Mouse (Mus musculus) fibroblast of lung, adult 2 months (primary cell): ENCODE results near the gene Nptxr.

ENCODE experiments used
- DNase-seq: peaks from one replicate; pipeline ENCODE4 v3.0.0-alpha.2; 2011; ENCODE audit warnings: low read depth

Nptxr gene

DNA sequence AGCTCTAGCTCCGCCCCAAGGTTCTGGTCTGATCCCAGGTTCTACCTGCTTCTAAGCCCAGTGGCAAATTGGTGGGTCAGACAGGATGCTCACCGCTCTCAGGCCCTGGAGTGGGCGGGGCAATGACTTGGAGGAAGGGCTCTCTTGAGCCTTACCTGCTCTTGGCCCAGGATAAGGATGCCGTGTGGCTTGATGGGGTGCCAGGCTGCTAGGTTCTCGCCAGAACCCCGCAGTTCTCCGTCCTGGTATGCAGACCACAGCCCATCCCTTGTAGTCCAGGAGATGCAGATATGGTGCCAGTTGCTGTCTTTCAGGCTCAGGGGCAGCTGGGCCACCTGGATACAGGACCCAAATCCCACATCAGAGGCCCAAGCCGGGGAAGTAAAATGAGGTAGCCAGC lies 14.5 kb downstream of the Nptxr start:
- DNase-seq: no peak

- no peak for DNase-seq
Measured at GRCm38 (mm10) chr15:79787815-79788214, 16.8 kb downstream of the Nptxr start.

- DNase-seq: no peak
Measured at GRCm38 (mm10) chr15:79785056-79785455, 19.5 kb downstream of the Nptxr start.

GRCm38 (mm10) chr15:79777749-79778148 lies 26.8 kb downstream of the Nptxr start, which contains the start of gene Dnal4:
TSS of gene Dnal4 (minus strand) at chr15:79777849.
- DNase-seq: no peak

DNA sequence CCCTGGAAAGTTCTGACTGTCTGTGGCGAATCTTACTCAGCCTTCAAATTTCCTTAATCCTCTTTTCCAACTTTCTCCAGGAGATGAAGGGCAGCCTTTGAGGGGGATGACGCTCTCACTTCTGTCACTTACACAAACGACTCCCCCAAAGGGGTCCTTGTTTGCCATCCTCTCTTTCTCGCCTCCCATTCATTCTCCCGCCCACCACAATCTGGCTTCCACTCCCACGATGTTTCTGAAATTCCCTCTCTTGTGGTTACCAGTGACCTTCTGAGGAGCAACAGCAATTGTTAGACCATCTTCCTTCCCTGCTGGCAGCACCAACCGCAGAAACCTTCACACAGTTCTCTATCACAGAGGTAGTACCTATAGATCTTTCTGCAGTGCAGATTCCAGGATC lies 28.9 kb downstream of the Nptxr start:
- no peak for DNase-seq

- DNase-seq: peak; percentile 96
Measured at GRCm38 (mm10) chr15:79774117-79775027, 30.2 kb downstream of the Nptxr start.

DNA sequence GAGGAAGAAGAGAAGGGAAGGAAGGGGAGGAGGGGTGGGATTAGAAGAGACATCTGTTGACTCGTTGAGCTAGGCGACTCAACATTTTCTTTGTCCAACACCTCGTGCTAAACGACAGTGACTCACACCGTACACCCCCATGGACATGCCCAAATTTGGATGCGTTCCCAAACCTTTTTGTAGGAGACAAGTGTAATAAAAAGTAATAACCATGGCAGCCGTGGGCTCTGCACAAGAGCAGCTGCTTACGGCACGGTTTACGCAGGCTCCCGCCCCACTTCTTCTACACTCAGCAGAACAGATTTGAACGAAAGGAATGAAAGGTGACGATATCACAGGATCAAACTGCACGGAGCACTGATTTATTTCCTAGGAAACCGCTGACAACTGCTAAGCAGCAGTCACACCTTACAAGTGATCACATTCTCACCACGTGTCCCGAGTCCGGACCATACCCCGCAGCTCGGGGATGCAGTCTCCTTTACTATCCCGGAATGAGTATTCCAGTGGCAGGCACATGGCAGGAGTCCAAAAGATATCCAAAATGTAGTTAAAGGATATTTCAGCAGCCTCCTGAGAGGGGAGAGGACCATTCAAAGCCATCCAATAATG lies 33.8 kb downstream of the Nptxr start:
- no peak for DNase-seq

GRCm38 (mm10) chr15:79768302-79768701 lies 36.3 kb downstream of the Nptxr start:
- DNase-seq: no peak

- DNase-seq: no peak
Measured at GRCm38 (mm10) chr15:79767327-79767961, 37.1 kb downstream of the Nptxr start.

GRCm38 (mm10) chr15:79766586-79767071 lies 37.9 kb downstream of the Nptxr start:
- DNase-seq: no peak

DNA sequence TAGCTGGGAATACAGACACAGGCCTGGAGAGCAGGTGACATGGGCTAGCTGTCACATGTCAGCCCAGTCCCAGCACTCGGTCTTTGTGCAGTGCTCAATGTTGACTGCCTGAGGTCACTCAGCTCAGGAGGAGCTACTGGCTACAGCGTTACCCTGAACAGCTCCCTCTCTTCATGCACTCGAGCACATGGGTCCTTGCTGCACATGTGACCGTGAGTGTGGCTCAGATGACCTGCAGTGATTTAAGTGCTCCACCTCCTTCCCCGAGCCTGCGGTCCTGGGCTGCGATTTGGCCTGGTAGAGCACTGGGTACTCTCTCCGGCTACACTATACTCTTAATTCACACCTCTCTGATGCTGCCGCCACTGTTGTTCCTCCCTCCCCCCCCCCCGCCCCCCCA lies 38.4 kb downstream of the Nptxr start:
- DNase-seq: no peak

- DNase-seq: no peak
Measured at GRCm38 (mm10) chr15:79765361-79765760, 39.2 kb downstream of the Nptxr start.

- no peak for DNase-seq
Measured at GRCm38 (mm10) chr15:79764539-79765267, 39.9 kb downstream of the Nptxr start.

DNA sequence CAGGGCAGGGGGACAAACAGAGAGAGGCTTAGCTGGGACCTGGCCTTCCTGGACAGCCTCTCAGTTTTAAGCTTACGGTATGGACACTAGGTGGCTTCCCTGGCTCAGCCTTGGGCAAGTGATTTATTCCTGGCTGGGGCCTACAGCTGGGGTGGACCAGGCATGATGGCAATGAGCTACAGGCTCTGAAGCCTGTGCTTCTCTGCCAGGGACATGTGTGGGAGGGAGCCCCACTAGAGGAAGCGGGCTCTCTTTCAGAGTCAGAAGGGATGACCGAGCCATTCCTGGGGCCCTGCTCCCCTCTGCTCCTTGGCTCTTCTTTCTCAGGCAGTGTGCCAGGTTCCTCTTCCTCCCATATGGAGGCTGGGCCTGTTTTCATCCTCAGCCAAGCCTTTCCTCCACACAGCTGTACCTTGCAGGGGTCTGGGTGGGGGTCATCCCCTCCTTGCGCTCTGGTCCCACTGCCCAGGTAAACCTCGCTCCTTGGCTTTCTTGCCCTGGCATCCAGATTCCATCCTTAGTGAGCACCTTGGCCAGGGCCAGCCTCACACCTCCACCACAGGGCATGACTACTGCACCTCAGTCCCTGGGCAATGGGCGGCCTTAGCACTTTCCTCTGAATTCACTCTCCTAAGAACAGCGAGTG lies 40.8 kb downstream of the Nptxr start:
- no peak for DNase-seq

GRCm38 (mm10) chr15:79763001-79763400 lies 41.6 kb downstream of the Nptxr start:
- DNase-seq: no peak

DNA sequence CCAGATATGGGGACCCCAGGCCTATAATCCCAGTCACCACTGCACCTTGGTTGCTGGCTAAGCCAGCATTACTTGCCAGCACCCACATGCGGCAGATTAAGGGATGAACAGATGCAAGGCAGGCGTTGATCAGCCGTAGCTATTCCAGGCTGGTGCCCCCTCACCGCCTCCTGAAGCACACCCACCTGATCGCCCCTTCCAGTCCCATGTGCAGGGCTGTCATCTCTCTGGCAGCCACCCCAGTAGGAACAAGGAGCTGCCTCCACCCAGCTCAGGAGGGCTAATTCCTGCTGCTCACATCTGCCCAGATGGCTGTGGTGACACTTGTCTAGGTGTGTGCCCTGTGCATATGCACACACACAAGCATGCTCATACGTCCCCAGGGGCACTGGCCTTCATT lies 43.6 kb downstream of the Nptxr start:
- DNase-seq: no peak

DNA sequence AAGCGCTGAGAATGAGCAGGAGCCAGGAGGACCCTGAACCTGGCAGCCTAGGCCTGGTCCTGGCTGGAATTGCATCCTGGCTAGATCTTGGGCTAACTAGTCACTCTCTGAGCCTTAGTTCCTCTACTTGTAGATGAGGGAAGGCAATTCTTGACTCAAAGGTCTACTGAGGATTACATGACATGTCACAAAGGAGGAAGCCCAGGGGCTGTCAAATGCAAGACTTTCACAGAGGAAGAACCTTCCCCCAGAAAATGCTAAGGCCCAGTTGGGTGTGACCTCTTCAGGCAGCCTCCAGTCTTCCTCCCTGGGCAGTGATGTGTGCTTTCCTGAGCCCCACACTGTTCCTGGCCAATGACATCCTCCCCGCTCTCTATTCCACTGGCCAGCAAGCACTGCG lies 47.4 kb downstream of the Nptxr start:
- no peak for DNase-seq

- DNase-seq: no peak
Measured at GRCm38 (mm10) chr15:79755977-79756625, 48.5 kb downstream of the Nptxr start.

GRCm38 (mm10) chr15:79755176-79755575 lies 49.4 kb downstream of the Nptxr start:
- DNase-seq: no peak

DNA sequence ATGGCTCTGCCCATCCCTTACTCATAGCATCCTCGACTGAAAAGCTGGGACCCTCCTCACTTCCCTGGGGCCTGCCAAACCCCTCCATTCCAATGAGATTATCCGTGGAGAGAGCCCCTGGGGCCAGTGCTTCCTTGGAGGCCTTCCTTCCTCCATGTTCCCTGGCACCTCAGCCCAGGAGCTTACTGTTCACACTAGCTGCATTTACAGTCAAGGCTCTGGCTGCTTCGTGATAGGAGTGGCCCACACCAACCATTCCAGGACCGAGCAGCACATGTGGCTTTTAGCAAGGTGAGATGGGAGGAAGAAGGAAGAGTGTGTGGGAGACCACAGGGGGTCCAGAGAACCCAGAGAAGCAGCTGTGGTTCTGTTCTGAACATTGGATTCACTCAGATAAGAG lies 50.7 kb downstream of the Nptxr start:
- no peak for DNase-seq

GRCm38 (mm10) chr15:79753420-79753752 lies 51.2 kb downstream of the Nptxr start:
- no peak for DNase-seq
